Mouse (Mus musculus) limb, embryonic 14.5 days (tissue): ENCODE data around the gene Psmd11. TPM values are rescaled to one million over a fixed set of nuclear protein-coding genes. Genes with fewer than 3 reads are reported as not detected.

Experiments
- ATAC-seq: fragments of 200-750 bp; cut with Nextera tagmentation; 2 replicates; pipeline ENCODE4 v1.8.0; 2017; ENCODE audit warnings: low read depth, moderate number of reproducible peaks, moderate TSS enrichment; ENCODE audit not compliant: low FRiP score
- DNase-seq: peaks from one replicate; pipeline ENCODE4 v3.0.0-alpha.2; 2015; ENCODE audit warnings: low spot score
- H3K27ac ChIP-seq: fragments of 300-500 bp; sonication (generic); replicated peaks from 2 replicates; pipeline ENCODE4 v1.5.1; 2014; ENCODE audit warnings: low read depth, mild to moderate bottlenecking, low read length, moderate library complexity, mixed read lengths
- H3K27me3 ChIP-seq: fragments of 300-500 bp; sonication (generic); 2 replicates; pipeline ENCODE4 v1.6.1; 2014; ENCODE audit warnings: low read length, mixed read lengths; ENCODE audit not compliant: control insufficient read depth, insufficient read depth
- H3K36me3 ChIP-seq: fragments of 300-500 bp; sonication (generic); 2 replicates; pipeline ENCODE4 v1.6.1; 2014; ENCODE audit warnings: mild to moderate bottlenecking, low read length, moderate library complexity, mixed read lengths; ENCODE audit not compliant: control insufficient read depth, insufficient read depth
- H3K4me1 ChIP-seq: fragments of 300-500 bp; sonication (generic); 2 replicates; pipeline ENCODE4 v1.6.1; 2014; ENCODE audit warnings: antibody characterized with exemption, low read length, mixed read lengths; ENCODE audit not compliant: control insufficient read depth, insufficient read depth
- H3K4me2 ChIP-seq: fragments of 300-500 bp; sonication (generic); replicated peaks from 2 replicates; pipeline ENCODE4 v1.6.1; 2014; ENCODE audit warnings: low read depth, mild to moderate bottlenecking, low read length, moderate library complexity; ENCODE audit not compliant: severe bottlenecking
- H3K4me3 ChIP-seq: fragments of 300-500 bp; sonication (generic); replicated peaks from 2 replicates; pipeline ENCODE4 v1.5.1; 2014; ENCODE audit warnings: low read length
- H3K9ac ChIP-seq: fragments of 300-500 bp; sonication (generic); 2 replicates; pipeline ENCODE4 v1.6.1; 2014; ENCODE audit warnings: mild to moderate bottlenecking, low read depth, low read length, moderate library complexity; ENCODE audit not compliant: severe bottlenecking
- H3K9me3 ChIP-seq: fragments of 300-500 bp; sonication (generic); 2 replicates; pipeline ENCODE4 v1.6.1; 2016; ENCODE audit warnings: low read length; ENCODE audit not compliant: control insufficient read depth
- POLR2A ChIP-seq: fragments of 200-500 bp; IDR thresholded peaks from 2 replicates; pipeline ENCODE4 v1.8.0; 2012; ENCODE audit warnings: inconsistent platforms, mild to moderate bottlenecking, moderate library complexity, borderline replicate concordance; ENCODE audit not compliant: insufficient read depth, insufficient read length; ENCODE audit errors: extremely low read depth
- WGBS: fragments of 180-500 bp; shearing (Covaris S2); extraction: QIAGEN DNeasy Blood & Tissue Kit; methylation state at CpG from one replicate; pipeline ENCODE4 v1.1.7; 2014; 5-methylcytosine and 5-hydroxymethylcytosine counted together
- polyA plus RNA-seq, 2 experiments: library from polyadenylated mRNA; depleted of rRNA in 1 of 2; stranded (reverse) in 1 of 2; unstranded in 1 of 2; fragments of >200 nt; fragmentation: Nextera tagmentation in 1 of 2; extraction: Ambion mirVana in 1 of 2; gene quantifications; 2 replicates each; pipeline versions ENCODE4 v1.2.1 to v1.2.3; 2012 to 2014

The Psmd11 gene
- polyA plus RNA-seq, 2 experiments = 86.9 to 261 TPM

DNA sequence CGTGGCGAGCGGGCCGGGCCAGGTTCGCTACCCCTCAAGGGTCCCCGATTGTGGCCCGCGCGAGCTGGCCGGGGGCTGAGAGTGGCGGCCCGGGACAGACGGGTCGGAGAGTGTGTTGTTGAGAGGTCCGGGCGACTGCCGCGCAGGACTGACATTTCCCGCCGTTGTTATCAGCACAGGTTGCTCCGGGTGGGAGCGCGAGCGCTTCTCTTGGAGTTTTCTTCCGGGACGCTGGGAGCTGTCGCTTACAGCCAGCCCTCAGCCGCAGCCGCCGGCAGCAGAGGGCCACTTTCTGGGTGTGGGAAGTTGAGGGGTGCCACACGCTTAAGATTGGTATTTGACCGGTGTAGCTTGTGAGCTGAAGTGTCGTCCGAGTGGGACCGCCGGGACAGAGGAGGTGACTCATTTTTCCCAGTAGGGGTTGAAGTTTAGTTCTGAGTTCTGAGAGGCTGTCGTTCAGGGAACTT lies 627 bp downstream of the Psmd11 start:
- peak overlapping the region; percentile 85 for H3K27ac ChIP-seq
- peaks cover 23% of the 10 kb centered on the region for H3K36me3 ChIP-seq
- no peaks in the 10 kb centered on the region for H3K9me3 ChIP-seq
- DNase-seq (no peak), ATAC-seq (no peak; the same call in 1 of the 2 replicates)
- H3K9ac ChIP-seq = peak overlapping the region; percentile 88
- peak overlapping the region; percentile 81 for H3K4me3 ChIP-seq
- peak overlapping the region; percentile 80 for H3K4me2 ChIP-seq
- H3K27me3 ChIP-seq = no peaks in the 10 kb centered on the region
- under 1% methylated on average over 30 of the region's 37 CpGs for WGBS
- H3K4me1 ChIP-seq = peaks cover 4% of the 10 kb centered on the region
- no peak for TF ChIP-seq POLR2A

GRCm38 (mm10) chr11:80429500-80430166 lies 1.2 kb downstream of the Psmd11 start:
- Histone ChIP-seq H3K27me3 (no peaks in the 10 kb centered on the region), H3K9me3 (no peaks in the 10 kb centered on the region), H3K9ac (peak overlapping the region; percentile 88), H3K4me1 (peaks cover 4% of the 10 kb centered on the region), H3K36me3 (peaks cover 26% of the 10 kb centered on the region), H3K4me2 (peak overlapping the region; percentile 80), H3K27ac (no peak overlapping the region), H3K4me3 (peak overlapping the region; percentile 81)
- TF ChIP-seq POLR2A = no peak
- no peak for ATAC-seq
- DNase-seq = no peak
- 63% methylated on average over 14 of the region's 14 CpGs for WGBS

DNA sequence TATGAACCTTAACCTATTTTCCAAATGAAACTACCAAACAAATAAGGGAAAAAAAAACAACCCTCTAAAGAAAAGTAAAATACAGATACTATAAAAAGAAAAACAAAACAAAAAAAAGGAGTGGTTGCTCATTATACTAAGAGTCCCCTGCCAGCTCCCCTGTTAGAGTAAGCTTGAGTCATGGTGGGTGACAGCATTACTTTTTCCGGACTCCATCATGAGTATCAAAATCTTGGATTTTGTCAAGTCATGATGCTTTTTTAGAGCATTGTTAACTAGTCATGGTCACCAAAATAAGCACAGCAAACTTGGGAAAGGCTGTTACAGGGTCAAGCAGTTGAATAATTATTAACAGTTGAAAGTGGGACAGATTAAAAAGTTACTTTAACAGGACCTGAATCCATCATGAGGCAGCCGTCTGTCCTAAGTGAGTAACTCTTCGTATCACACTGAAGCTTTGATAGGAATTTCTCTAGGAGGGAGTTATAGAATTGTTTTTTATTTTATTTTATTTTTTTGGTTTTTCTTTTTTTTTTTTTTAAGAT lies 2.0 kb downstream of the Psmd11 start:
- TF ChIP-seq POLR2A = no peak
- Histone ChIP-seq H3K4me1 (peaks cover 4% of the 10 kb centered on the region), H3K9me3 (no peaks in the 10 kb centered on the region), H3K27ac (no peak overlapping the region), H3K4me2 (no peak overlapping the region), H3K4me3 (no peak overlapping the region), H3K27me3 (no peaks in the 10 kb centered on the region), H3K9ac (no peak overlapping the region), H3K36me3 (peaks cover 28% of the 10 kb centered on the region)
- DNase-seq (no peak), ATAC-seq (no peak)
- WGBS = 96% methylated on average over 3 of the region's 3 CpGs

- Histone ChIP-seq H3K9ac (no peak overlapping the region), H3K27me3 (no peaks in the 10 kb centered on the region), H3K4me2 (no peak overlapping the region), H3K4me1 (no peaks in the 10 kb centered on the region), H3K9me3 (no peaks in the 10 kb centered on the region), H3K4me3 (no peak overlapping the region), H3K36me3 (peaks cover 61% of the 10 kb centered on the region), H3K27ac (no peak overlapping the region)
- ATAC-seq (no peak), DNase-seq (no peak)
- TF ChIP-seq POLR2A = no peak
- 90% methylated on average over 3 of the region's 3 CpGs for WGBS
Observed at GRCm38 (mm10) chr11:80446916-80447315, 18.5 kb downstream of the Psmd11 start.

- Histone ChIP-seq H3K36me3 (peaks cover 60% of the 10 kb centered on the region), H3K4me1 (no peaks in the 10 kb centered on the region), H3K4me2 (no peak overlapping the region), H3K27me3 (no peaks in the 10 kb centered on the region), H3K4me3 (no peak overlapping the region), H3K9ac (no peak overlapping the region), H3K9me3 (no peaks in the 10 kb centered on the region), H3K27ac (no peak overlapping the region)
- ATAC-seq (no peak), DNase-seq (peak; percentile 6)
- 86% methylated on average over 2 of the region's 2 CpGs for WGBS
- no peak for TF ChIP-seq POLR2A
Observed at GRCm38 (mm10) chr11:80449859-80450258, 21.4 kb downstream of the Psmd11 start.
